Mouse (Mus musculus): ENCODE results near the gene Nrd1. TPM values are rescaled to one million over a fixed set of nuclear protein-coding genes. Genes with fewer than 3 reads are reported as not detected.

Nrd1 gene
- polyA plus RNA-seq, 1 experiment, result 3.9 TPM

DNA sequence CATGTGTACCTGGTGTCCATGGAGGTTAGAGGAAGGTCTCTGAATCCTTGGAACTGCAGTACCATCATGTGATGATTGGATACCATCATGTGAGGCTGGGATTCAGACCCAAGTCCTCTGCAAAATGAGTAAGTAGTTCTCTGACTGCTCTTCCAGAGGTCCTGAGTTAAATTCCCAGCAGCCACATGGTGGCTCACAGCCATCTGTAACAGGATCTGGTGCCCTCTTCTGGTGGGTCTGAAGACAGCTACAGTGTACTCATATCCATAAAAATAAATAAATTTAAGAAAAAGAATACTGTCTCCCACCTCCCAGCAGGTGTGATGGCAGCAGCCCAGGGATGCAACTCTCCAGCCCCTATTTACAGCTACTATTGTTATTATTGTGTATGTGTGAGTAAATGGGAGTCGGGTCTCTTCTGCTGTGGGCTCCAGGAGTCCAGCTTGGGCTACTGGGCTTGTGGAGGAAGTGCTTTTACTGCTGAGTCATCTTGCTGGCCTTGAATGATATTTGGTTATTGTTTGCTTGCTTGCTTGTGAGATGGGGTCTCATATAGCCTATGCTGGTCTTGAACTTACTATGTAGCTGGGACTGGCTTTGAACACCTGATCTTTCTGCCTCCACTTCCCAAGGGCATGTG is 13.5 kb upstream of the Nrd1 start:
- no peak for TF ChIP-seq TAL1 (IDR thresholded peaks at IDR 0.05; ENCODE audit: low read length)
- no peak for TF ChIP-seq GATA1 (IDR thresholded peaks at IDR 0.05; ENCODE audit: low read length)
- no peak overlapping the region for H3K4me3 ChIP-seq (replicated peaks)
- H3K4me1 ChIP-seq (ENCODE audit: control insufficient read depth), result peaks cover 37% of the 10 kb centered on the region
- H3K9me3 ChIP-seq (ENCODE audit: control insufficient read depth, low read length), result no peaks in the 10 kb centered on the region
- no peaks in the 10 kb centered on the region for H3K36me3 ChIP-seq (ENCODE audit: control insufficient read depth)
- H3K27me3 ChIP-seq (ENCODE audit: control insufficient read depth), result peaks cover 6% of the 10 kb centered on the region

DNA sequence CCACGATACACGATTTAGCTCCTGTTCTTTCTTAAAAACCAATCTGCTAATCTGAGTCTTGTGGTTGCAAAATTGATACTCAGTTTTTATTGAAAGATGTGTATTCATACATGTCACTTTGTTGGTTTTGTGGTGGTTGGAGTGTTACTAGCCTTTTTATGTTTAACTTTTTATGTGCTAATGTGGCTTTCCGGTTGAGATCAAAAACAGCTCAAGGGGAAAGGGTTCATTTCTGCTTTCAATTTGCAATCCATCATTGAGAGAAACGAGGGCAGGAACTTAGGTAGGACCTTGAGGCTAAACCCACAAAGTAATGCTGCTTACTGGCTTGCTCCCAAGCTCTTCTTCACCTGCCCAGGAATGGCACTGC is 13.0 kb upstream of the Nrd1 start:
- H3K4me1 ChIP-seq (ENCODE audit: control insufficient read depth), result peaks cover 37% of the 10 kb centered on the region
- H3K36me3 ChIP-seq (ENCODE audit: control insufficient read depth), result no peaks in the 10 kb centered on the region
- no peaks in the 10 kb centered on the region for H3K9me3 ChIP-seq (ENCODE audit: control insufficient read depth, low read length)
- TF ChIP-seq GATA1 (IDR thresholded peaks at IDR 0.05; ENCODE audit: low read length), result no peak
- no peak for TF ChIP-seq TAL1 (IDR thresholded peaks at IDR 0.05; ENCODE audit: low read length)
- H3K4me3 ChIP-seq (replicated peaks), result no peak overlapping the region
- peaks cover 6% of the 10 kb centered on the region for H3K27me3 ChIP-seq (ENCODE audit: control insufficient read depth)

DNA sequence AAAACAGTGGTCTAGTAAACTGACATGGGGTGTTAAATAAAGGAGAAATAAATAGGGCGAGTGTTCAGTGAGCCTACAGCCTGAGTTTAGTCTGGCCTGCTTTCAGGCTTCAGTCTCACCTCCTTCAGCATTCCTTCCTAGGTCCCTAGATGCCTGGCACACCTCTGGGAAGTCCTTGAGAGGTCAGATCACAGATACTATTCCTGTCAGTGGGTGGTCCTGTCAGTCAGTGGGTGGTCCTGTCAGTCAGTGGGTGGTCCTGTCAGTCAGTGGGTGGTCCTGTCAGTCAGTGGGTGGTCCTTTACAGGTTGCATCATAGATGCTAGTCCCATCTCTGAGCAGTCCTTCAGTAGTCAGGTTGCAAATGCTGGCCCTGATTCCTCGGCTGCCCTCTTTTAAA is 11.0 kb upstream of the Nrd1 start:
- no peaks in the 10 kb centered on the region for H3K36me3 ChIP-seq (ENCODE audit: control insufficient read depth)
- H3K27me3 ChIP-seq (ENCODE audit: control insufficient read depth), result no peaks in the 10 kb centered on the region
- H3K4me1 ChIP-seq (ENCODE audit: control insufficient read depth), result peaks cover 37% of the 10 kb centered on the region
- H3K4me3 ChIP-seq (replicated peaks), result no peak overlapping the region
- TF ChIP-seq TAL1 (IDR thresholded peaks at IDR 0.05; ENCODE audit: low read length), result no peak
- TF ChIP-seq GATA1 (IDR thresholded peaks at IDR 0.05; ENCODE audit: low read length), result no peak
- H3K9me3 ChIP-seq (ENCODE audit: control insufficient read depth, low read length), result no peaks in the 10 kb centered on the region

DNA sequence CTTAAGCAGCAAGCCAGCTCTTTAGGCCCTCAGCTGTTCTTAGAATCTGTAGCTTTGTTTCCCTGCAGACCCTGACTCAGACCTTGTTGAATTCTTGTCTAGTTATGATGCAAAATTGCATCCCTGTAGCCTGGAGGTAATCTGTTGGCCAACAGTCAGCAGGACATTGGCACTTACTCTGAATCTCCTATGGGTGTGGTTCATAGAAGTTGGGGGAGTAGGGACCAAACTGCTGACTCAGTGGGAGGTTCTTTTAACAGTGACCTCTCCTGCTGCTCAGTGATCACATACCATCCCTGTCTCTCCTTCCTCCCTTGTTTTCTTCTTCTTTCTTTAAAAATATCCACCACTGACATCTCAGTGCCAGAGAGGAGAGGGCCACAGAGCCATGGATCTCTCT is 10.4 kb upstream of the Nrd1 start:
- Histone ChIP-seq H3K36me3 (ENCODE audit: control insufficient read depth) (no peaks in the 10 kb centered on the region), H3K9me3 (ENCODE audit: control insufficient read depth, low read length) (no peaks in the 10 kb centered on the region), H3K4me1 (ENCODE audit: control insufficient read depth) (peaks cover 37% of the 10 kb centered on the region), H3K27me3 (ENCODE audit: control insufficient read depth) (peaks cover 2% of the 10 kb centered on the region; the same call in 1 of the 2 replicates), H3K4me3 (replicated peaks) (peak overlapping the region; percentile 30)
- TF ChIP-seq TAL1 (IDR thresholded peaks at IDR 0.05; ENCODE audit: low read length) (no peak), GATA1 (IDR thresholded peaks at IDR 0.05; ENCODE audit: low read length) (no peak)

DNA sequence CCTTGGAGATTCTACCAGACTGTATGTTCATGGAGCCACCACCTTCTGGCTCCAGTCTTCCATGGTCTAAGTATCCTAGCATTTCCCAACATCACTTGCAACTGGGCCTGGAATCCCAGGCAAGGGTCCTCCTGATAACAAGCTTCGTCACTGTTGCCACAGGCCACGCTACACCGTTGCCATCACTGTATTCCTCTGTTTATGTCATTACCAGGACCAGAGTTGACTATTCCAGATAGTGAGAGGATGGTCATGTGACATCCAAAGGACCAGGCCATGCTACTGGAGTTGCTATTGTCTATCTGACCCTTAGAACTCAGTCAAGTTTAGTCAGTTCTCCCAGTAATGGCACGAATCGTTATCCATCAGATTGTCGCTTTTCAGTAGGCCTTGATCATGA is 9.9 kb upstream of the Nrd1 start:
- peaks cover 2% of the 10 kb centered on the region; the same call in 1 of the 2 replicates for H3K27me3 ChIP-seq (ENCODE audit: control insufficient read depth)
- H3K36me3 ChIP-seq (ENCODE audit: control insufficient read depth), result no peaks in the 10 kb centered on the region
- peaks cover 37% of the 10 kb centered on the region for H3K4me1 ChIP-seq (ENCODE audit: control insufficient read depth)
- no peaks in the 10 kb centered on the region for H3K9me3 ChIP-seq (ENCODE audit: control insufficient read depth, low read length)
- TF ChIP-seq TAL1 (IDR thresholded peaks at IDR 0.05; ENCODE audit: low read length) (no peak), GATA1 (IDR thresholded peaks at IDR 0.05; ENCODE audit: low read length) (no peak)
- H3K4me3 ChIP-seq (replicated peaks), result peak overlapping the region; percentile 30

DNA sequence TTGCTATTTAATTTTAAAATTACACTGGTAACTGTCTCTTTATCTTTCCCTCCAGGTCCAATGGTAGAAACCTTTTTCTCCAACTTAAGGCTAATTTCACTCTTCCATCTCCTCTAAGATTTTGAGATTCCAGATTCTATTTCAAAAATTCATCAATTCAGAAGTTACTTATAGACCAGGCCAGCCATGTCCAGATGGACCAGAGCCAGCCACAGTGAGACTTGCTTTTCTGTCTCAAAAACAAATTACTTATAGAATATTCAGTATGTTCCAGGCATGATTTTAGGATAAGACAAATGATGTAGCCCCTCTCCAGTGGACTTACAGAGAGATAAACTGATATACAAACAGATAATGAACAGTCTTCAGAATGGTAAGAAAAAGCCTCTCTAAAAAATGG is 8.6 kb upstream of the Nrd1 start:
- TF ChIP-seq GATA1 (IDR thresholded peaks at IDR 0.05; ENCODE audit: low read length), result no peak
- no peak for TF ChIP-seq TAL1 (IDR thresholded peaks at IDR 0.05; ENCODE audit: low read length)
- Histone ChIP-seq H3K4me1 (ENCODE audit: control insufficient read depth) (peaks cover 37% of the 10 kb centered on the region), H3K4me3 (replicated peaks) (no peak overlapping the region), H3K27me3 (ENCODE audit: control insufficient read depth) (peaks cover 4% of the 10 kb centered on the region), H3K9me3 (ENCODE audit: control insufficient read depth, low read length) (no peaks in the 10 kb centered on the region), H3K36me3 (ENCODE audit: control insufficient read depth) (no peaks in the 10 kb centered on the region)

DNA sequence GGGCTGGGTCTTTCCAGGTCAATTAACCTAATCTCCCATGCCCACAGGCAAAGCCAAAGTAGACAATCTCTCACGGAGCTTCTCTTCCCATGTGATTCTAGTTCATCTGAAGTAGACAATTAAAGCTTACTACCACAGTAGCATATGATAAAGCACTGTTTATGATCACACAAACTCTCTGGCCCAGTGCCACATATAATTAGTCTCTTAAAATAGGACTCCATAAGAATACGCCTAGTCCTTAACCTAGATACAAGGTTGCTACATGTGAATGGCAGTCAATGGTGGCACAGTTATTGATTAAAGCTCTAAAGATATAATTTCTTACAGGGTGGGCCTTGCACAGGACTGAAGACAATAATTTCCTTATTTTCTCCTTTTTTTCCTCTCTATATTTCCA is 7.5 kb upstream of the Nrd1 start:
- H3K4me3 ChIP-seq (replicated peaks), result no peak overlapping the region
- peaks cover 31% of the 10 kb centered on the region for H3K4me1 ChIP-seq (ENCODE audit: control insufficient read depth)
- H3K36me3 ChIP-seq (ENCODE audit: control insufficient read depth), result no peaks in the 10 kb centered on the region
- H3K9me3 ChIP-seq (ENCODE audit: control insufficient read depth, low read length), result no peaks in the 10 kb centered on the region
- no peak for TF ChIP-seq GATA1 (IDR thresholded peaks at IDR 0.05; ENCODE audit: low read length)
- no peak for TF ChIP-seq TAL1 (IDR thresholded peaks at IDR 0.05; ENCODE audit: low read length)
- H3K27me3 ChIP-seq (ENCODE audit: control insufficient read depth), result peaks cover 6% of the 10 kb centered on the region

DNA sequence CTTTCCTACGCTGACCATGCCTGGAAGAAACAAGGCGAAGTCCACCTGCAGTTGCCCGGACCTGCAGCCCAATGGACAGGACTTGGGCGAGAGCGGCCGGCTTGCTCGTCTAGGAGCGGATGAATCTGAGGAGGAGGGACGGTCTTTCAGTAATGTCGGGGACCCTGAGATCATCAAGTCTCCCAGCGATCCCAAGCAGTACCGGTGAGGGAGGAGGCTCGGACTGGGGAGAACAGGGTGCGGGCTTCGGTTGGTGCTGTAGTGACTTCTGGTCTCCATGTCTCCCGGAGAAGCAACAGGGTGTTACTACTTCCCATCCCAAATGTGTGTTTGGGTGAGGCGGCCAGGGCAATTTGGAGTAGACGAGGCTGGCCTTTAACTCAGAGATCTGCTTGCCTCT is 506 bp downstream of the Nrd1 start:
- TF ChIP-seq GATA1 (IDR thresholded peaks at IDR 0.05; ENCODE audit: low read length) (no peak), TAL1 (IDR thresholded peaks at IDR 0.05; ENCODE audit: low read length) (no peak)
- peaks cover 4% of the 10 kb centered on the region for H3K27me3 ChIP-seq (ENCODE audit: control insufficient read depth)
- peak overlapping the region; percentile 80 for H3K4me3 ChIP-seq (replicated peaks)
- peaks cover 29% of the 10 kb centered on the region for H3K4me1 ChIP-seq (ENCODE audit: control insufficient read depth)
- H3K36me3 ChIP-seq (ENCODE audit: control insufficient read depth), result peaks cover 24% of the 10 kb centered on the region
- H3K9me3 ChIP-seq (ENCODE audit: control insufficient read depth, low read length), result no peaks in the 10 kb centered on the region

DNA sequence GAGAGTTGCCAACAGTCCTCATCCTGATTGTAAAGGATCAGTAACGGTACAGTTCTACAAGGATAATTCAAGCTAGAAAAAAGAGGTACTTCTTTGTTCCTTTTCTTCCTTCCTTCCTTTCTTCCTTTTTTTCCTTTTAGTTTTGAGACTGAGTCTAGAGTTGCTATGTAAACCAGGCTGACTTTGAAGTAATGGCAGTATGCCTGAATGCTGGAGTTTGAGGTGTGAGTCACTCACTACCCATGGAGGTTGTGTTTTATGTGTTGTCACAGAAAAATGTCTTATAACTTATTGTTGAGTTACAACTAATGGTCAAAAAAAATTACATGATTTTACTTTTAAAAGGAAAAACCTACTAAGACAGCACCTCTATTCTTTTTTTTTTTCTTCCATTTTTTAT is 7.6 kb downstream of the Nrd1 start:
- Histone ChIP-seq H3K36me3 (ENCODE audit: control insufficient read depth) (peaks cover 50% of the 10 kb centered on the region), H3K4me3 (replicated peaks) (no peak overlapping the region), H3K9me3 (ENCODE audit: control insufficient read depth, low read length) (no peaks in the 10 kb centered on the region), H3K4me1 (ENCODE audit: control insufficient read depth) (peaks cover 9% of the 10 kb centered on the region), H3K27me3 (ENCODE audit: control insufficient read depth) (no peaks in the 10 kb centered on the region)
- no peak for TF ChIP-seq GATA1 (IDR thresholded peaks at IDR 0.05; ENCODE audit: low read length)
- TF ChIP-seq TAL1 (IDR thresholded peaks at IDR 0.05; ENCODE audit: low read length), result no peak

DNA sequence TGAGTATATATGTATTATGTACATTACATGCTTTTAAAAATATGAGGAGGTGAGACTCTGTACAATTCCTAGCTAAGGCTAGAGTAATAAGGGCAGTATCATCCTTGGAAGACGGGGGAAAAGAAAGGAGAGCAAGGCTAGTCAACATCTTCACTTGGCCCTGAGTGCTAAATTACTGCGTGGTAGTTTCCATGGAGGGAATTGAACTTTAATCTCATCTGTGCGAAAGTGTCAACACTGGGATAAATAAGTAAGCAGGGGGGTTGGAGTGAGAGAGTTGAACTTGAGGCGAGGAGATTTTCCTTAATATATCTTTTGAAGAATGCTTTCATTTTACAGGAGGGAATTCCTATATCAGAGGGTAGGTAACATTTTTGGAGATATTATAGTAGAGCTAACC is 13.6 kb downstream of the Nrd1 start:
- TF ChIP-seq TAL1 (IDR thresholded peaks at IDR 0.05; ENCODE audit: low read length) (no peak), GATA1 (IDR thresholded peaks at IDR 0.05; ENCODE audit: low read length) (no peak)
- H3K9me3 ChIP-seq (ENCODE audit: control insufficient read depth, low read length), result no peaks in the 10 kb centered on the region
- H3K4me1 ChIP-seq (ENCODE audit: control insufficient read depth), result peaks cover 7% of the 10 kb centered on the region
- H3K27me3 ChIP-seq (ENCODE audit: control insufficient read depth), result no peaks in the 10 kb centered on the region
- no peak overlapping the region for H3K4me3 ChIP-seq (replicated peaks)
- H3K36me3 ChIP-seq (ENCODE audit: control insufficient read depth), result peaks cover 63% of the 10 kb centered on the region

Measured in erythroblast, embryonic 14.5 days (primary cell).